Mouse (Mus musculus): ENCODE measurements around the gene Adgrl3.
A peak's percentile ranks its signal among the peaks of the same experiment; 100 is the strongest.
"Not testable (repeated sequence)": the region's sequence is repeated elsewhere in the genome, so short reads cannot be mapped to it uniquely, and the experiment has no call there.

The Adgrl3 gene

GRCm38 (mm10) chr5:81427393-81427792 is 407.5 kb downstream of the Adgrl3 start:
- DNase-seq: no peak

- DNase-seq: no peak
Observed at GRCm38 (mm10) chr5:81436375-81436774, 416.4 kb downstream of the Adgrl3 start.

- DNase-seq: no peak
Observed at GRCm38 (mm10) chr5:81442150-81442549, 422.2 kb downstream of the Adgrl3 start.

- no peak for DNase-seq
Observed at GRCm38 (mm10) chr5:81465971-81466370, 446.0 kb downstream of the Adgrl3 start.

- no peak for DNase-seq
Observed at GRCm38 (mm10) chr5:81474681-81475080, 454.7 kb downstream of the Adgrl3 start.

- DNase-seq: no peak
Observed at GRCm38 (mm10) chr5:81475406-81475805, 455.5 kb downstream of the Adgrl3 start.

GRCm38 (mm10) chr5:81475971-81476606 is 456.2 kb downstream of the Adgrl3 start:
- DNase-seq: no peak

GRCm38 (mm10) chr5:81480911-81481310 is 461.0 kb downstream of the Adgrl3 start:
- no peak for DNase-seq

- no peak for DNase-seq
Observed at GRCm38 (mm10) chr5:81483890-81484289, 464.0 kb downstream of the Adgrl3 start.

GRCm38 (mm10) chr5:81501076-81501475 is 481.1 kb downstream of the Adgrl3 start:
- DNase-seq: no peak

- no peak for DNase-seq
Observed at GRCm38 (mm10) chr5:81518720-81519496, 499.0 kb downstream of the Adgrl3 start.

- DNase-seq: peak; percentile 80
Observed at GRCm38 (mm10) chr5:81519497-81520382, 499.8 kb downstream of the Adgrl3 start.

- no peak for DNase-seq
Observed at GRCm38 (mm10) chr5:81522760-81523159, 502.8 kb downstream of the Adgrl3 start.

GRCm38 (mm10) chr5:81524532-81524961 is 504.6 kb downstream of the Adgrl3 start:
- peak in 1 of 2 experiments; percentile 27 for DNase-seq

- DNase-seq: peak; percentile 32 to 73
Observed at GRCm38 (mm10) chr5:81525326-81525725, 505.4 kb downstream of the Adgrl3 start.

GRCm38 (mm10) chr5:81531639-81532038 is 511.7 kb downstream of the Adgrl3 start:
- DNase-seq: peak in 1 of 2 experiments; percentile 35

- DNase-seq: no peak
Observed at GRCm38 (mm10) chr5:81550211-81550610, 530.3 kb downstream of the Adgrl3 start.

GRCm38 (mm10) chr5:81555149-81555548 is 535.2 kb downstream of the Adgrl3 start:
- not testable (repeated sequence) for DNase-seq

- DNase-seq: no peak
Observed at GRCm38 (mm10) chr5:81556008-81556407, 536.1 kb downstream of the Adgrl3 start.

GRCm38 (mm10) chr5:81558965-81559364 is 539.0 kb downstream of the Adgrl3 start:
- DNase-seq: no peak

GRCm38 (mm10) chr5:81564294-81564693 is 544.4 kb downstream of the Adgrl3 start:
- peak; percentile 64 to 84 for DNase-seq

GRCm38 (mm10) chr5:81566577-81566976 is 546.6 kb downstream of the Adgrl3 start:
- no peak for DNase-seq

- DNase-seq: peak; percentile 35 to 66
Observed at GRCm38 (mm10) chr5:81568743-81569142, 548.8 kb downstream of the Adgrl3 start.
